Mouse (Mus musculus) olfactory bulb, adult 2 months (tissue): ENCODE data around the gene Clasrp. TPM values are rescaled to one million over a fixed set of nuclear protein-coding genes. Genes with fewer than 3 reads are reported as not detected.
A peak's percentile ranks its signal among the peaks of the same experiment; 100 is the strongest.
"Not testable (repeated sequence)": the region's sequence is repeated elsewhere in the genome, so short reads cannot be mapped to it uniquely, and the experiment has no call there.

Experiments
- H3K27ac ChIP-seq: fragments of 200-500 bp; 2 replicates; pipeline ENCODE4 v1.5.1; 2012; ENCODE audit warnings: low read depth, low read length; ENCODE audit not compliant: insufficient read depth
- H3K4me1 ChIP-seq: fragments of 200-500 bp; 2 replicates; pipeline ENCODE4 v1.6.1; 2012; ENCODE audit warnings: low read length; ENCODE audit not compliant: control insufficient read depth, insufficient read depth
- H3K4me3 ChIP-seq: fragments of 200-500 bp; 2 replicates; pipeline ENCODE4 v1.5.1; 2012; ENCODE audit warnings: mild to moderate bottlenecking, low read depth, low read length, moderate library complexity; ENCODE audit not compliant: insufficient read depth
- CTCF ChIP-seq: fragments of 200-500 bp; IDR thresholded peaks from 2 replicates; pipeline ENCODE4 v1.5.1; 2012; ENCODE audit warnings: low read depth, mild to moderate bottlenecking, low read length, moderate library complexity; ENCODE audit not compliant: insufficient read depth
- POLR2A ChIP-seq: fragments of 200-500 bp; IDR thresholded peaks from 2 replicates; pipeline ENCODE4 v1.6.1; 2012; ENCODE audit warnings: mild to moderate bottlenecking, low read depth, low read length, moderate library complexity; ENCODE audit not compliant: insufficient read depth
- WGBS: fragments of 180-500 bp; shearing (Covaris S2); methylation state at CpG from one replicate; pipeline ENCODE4 v1.1.7; 2018; 5-methylcytosine and 5-hydroxymethylcytosine counted together
- polyA plus RNA-seq: library from polyadenylated mRNA; stranded (reverse); fragments of >200 nt; gene quantifications from 2 replicates; pipeline ENCODE4 v1.2.4, GENCODE M21; 2012; ENCODE audit warnings: low replicate concordance; ENCODE audit not compliant: missing spikeins, insufficient read depth, insufficient read length

The Clasrp gene
- polyA plus RNA-seq, 1 experiment = not detected

DNA sequence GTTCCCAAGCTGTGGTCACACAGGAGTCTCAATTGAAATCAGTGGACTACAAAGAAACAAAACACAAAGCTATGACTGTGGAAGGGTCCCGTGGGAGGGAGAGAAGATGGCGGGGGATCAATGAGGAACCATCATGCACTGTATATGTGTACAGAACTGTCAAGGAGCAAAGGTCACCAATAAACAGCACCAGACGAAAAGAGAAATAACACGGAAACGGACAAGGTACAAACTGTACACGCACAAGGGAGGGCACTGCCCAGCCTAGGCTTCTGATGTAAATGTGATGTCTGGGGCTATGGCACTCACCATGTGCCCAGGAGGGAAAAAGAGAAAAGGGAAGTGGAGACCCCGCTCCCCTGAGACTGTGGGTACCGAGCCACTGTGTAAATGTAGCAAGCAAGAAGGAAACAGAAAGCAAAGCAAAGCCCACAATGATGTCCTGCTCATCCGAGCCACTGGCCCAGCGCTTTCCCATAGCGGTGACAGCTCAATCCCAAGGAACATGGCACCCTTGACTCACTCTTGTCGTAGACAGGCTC is 10.8 kb upstream of the Clasrp start:
- TF ChIP-seq CTCF = no peak
- no peak for TF ChIP-seq POLR2A
- no peak overlapping the region for H3K4me3 ChIP-seq
- H3K4me1 ChIP-seq = peaks cover 4% of the 10 kb centered on the region
- no peak overlapping the region for H3K27ac ChIP-seq
- WGBS = 89% methylated on average over 12 of the region's 12 CpGs

DNA sequence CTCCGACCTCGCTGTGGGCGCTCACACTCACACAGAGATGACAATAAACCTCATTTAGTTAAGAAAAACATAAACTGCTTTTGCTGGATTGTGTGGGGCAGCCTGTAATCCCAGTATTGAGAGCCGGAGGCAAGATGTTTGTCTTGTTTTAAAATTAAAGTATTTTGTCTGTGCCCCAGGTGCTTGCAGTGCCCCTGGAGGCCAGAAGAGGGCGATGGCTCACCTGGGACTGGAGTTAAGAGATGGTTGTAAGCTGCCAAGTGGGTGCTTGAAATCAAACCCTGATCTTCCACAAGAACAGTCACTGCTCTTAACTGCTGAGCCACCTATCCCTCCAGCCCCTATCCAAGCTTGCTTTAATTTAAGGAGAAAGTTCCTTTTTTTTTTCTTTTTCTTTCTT is 6.7 kb upstream of the Clasrp start:
- no peak overlapping the region for H3K27ac ChIP-seq
- H3K4me3 ChIP-seq = no peak overlapping the region
- H3K4me1 ChIP-seq = no peaks in the 10 kb centered on the region
- TF ChIP-seq CTCF (no peak), POLR2A (no peak)
- 82% methylated on average over 5 of the region's 5 CpGs for WGBS

DNA sequence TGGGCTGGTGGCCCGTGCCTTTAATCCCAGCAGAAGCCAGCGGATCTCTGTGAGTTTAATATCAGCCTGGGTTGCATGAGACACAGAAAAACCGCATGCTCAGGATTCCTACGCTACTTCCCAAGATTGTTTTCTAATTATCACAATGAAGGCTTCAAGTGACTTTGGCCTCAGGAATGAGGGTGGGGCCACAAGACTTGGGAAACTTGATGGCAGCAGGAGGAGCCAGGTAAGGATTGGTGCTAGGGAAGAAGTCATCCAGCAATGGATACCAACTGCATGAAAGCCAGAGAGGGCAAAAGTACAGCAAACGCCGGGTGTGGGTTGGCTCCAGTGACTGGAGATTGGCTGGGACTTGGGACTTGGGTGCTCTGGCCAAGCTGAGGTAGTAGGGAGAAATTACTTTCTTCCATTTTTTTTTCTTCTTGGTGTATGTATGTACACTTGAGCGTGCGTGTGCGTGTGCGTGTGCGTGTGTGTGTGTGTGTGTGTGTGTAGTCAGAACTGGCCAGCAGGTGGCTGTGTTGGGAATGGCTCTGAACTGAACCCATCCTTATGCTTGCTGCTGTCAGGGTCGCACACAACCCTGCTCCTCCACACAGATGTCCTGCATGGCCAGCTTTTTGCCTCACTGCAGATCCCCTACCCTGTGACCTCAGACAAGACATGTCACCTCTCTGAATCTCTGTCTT is 5.5 kb upstream of the Clasrp start:
- no peaks in the 10 kb centered on the region for H3K4me1 ChIP-seq
- TF ChIP-seq CTCF (no peak), POLR2A (no peak)
- H3K27ac ChIP-seq = no peak overlapping the region
- 90% methylated on average over 12 of the region's 12 CpGs for WGBS
- H3K4me3 ChIP-seq = no peak overlapping the region

- 83% methylated on average over 5 of the region's 5 CpGs for WGBS
- peaks cover 9% of the 10 kb centered on the region for H3K4me1 ChIP-seq
- H3K4me3 ChIP-seq = no peak overlapping the region
- no peak overlapping the region for H3K27ac ChIP-seq
- no peak for TF ChIP-seq POLR2A
- TF ChIP-seq CTCF = no peak
Observed at GRCm38 (mm10) chr7:19607291-19607690, 3.0 kb upstream of the Clasrp start.

GRCm38 (mm10) chr7:19604606-19605214 is 424 bp upstream of the Clasrp start:
- H3K27ac ChIP-seq = not testable (repeated sequence)
- H3K4me1 ChIP-seq = peaks cover 18% of the 10 kb centered on the region
- H3K4me3 ChIP-seq = peak overlapping the region; percentile 64
- 53% methylated on average over 10 of the region's 10 CpGs for WGBS

- H3K4me1 ChIP-seq = peaks cover 23% of the 10 kb centered on the region
- no peak overlapping the region for H3K27ac ChIP-seq
- WGBS = 77% methylated on average over 12 of the region's 12 CpGs
- H3K4me3 ChIP-seq = peak overlapping the region; percentile 15; the same call in 1 of the 2 replicates
- TF ChIP-seq POLR2A (no peak), CTCF (no peak)
Observed at GRCm38 (mm10) chr7:19603055-19603454, 1.2 kb downstream of the Clasrp start.

DNA sequence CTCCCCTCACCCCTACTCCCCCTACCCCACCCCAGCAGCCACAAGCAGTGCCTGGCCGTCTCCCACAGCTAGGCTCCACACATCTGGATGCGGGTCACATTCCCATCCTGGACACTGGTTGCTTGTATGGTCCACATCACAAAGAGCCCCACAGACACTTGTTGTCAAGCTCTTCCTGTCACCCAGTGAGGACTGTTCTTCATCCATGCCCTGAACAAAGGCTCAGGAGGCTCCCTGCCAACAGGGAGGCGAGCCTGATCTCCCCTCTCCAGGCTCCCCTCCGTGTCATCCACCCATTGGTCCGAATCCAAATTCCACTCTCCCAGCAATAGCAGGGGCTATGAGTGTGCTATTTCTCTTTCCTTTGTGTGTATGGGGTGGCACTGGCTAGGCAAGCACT is 3.7 kb downstream of the Clasrp start:
- peaks cover 23% of the 10 kb centered on the region for H3K4me1 ChIP-seq
- no peak overlapping the region for H3K4me3 ChIP-seq
- TF ChIP-seq POLR2A = no peak
- TF ChIP-seq CTCF = no peak
- H3K27ac ChIP-seq = no peak overlapping the region
- 22% methylated on average over 5 of the region's 5 CpGs for WGBS

GRCm38 (mm10) chr7:19593061-19593730 is 11.1 kb downstream of the Clasrp start:
- Histone ChIP-seq H3K4me3 (no peak overlapping the region), H3K27ac (no peak overlapping the region), H3K4me1 (peaks cover 7% of the 10 kb centered on the region)
- TF ChIP-seq POLR2A = no peak
- no peak for TF ChIP-seq CTCF
- 89% methylated on average over 10 of the region's 10 CpGs for WGBS

DNA sequence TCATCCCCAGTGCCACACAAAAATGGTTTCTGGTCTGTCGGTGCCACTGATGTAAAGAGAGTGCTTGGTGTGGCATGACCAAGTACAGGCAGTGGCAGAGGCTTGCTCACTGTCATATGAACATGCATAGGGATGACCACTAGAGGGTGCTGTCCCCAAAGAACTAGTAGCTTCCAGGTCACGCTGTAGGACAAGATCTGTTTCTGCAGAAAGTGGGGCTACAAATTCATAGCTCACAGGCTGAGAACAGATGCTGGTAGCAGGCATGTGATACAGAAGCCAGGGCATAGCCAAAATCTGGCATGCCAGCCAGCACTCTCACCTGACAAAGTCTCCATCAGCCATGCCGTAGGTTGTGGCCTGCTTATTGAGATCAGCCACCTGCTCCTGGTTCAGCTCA is 14.4 kb downstream of the Clasrp start:
- Histone ChIP-seq H3K4me3 (no peak overlapping the region), H3K27ac (no peak overlapping the region), H3K4me1 (peaks cover 6% of the 10 kb centered on the region)
- TF ChIP-seq POLR2A (no peak), CTCF (no peak)
- 46% methylated on average over 3 of the region's 3 CpGs for WGBS

GRCm38 (mm10) chr7:19589207-19589606 is 15.1 kb downstream of the Clasrp start:
- H3K27ac ChIP-seq = no peak overlapping the region
- WGBS = 41% methylated on average over 3 of the region's 3 CpGs
- H3K4me1 ChIP-seq = peaks cover 6% of the 10 kb centered on the region
- TF ChIP-seq CTCF = no peak
- no peak for TF ChIP-seq POLR2A
- H3K4me3 ChIP-seq = no peak overlapping the region
